Mouse (Mus musculus) T-helper 2 cell (primary cell): ENCODE measurements at regions not wholly inside any gene's neighbourhood (a gene's known extent, or its start where the extent isn't known, plus 50 kb on each side); places are given as distances from the start of the nearest gene placed in this dataset.

Source experiments
- in situ Hi-C: fragments of 300-600 bp; cut with MboI, MseI; formaldehyde crosslinking; loops from one replicate; pipeline ENCODE4 v1.15.1; 2025; ENCODE audit warnings: high pct_unique_total_duplicates

DNA sequence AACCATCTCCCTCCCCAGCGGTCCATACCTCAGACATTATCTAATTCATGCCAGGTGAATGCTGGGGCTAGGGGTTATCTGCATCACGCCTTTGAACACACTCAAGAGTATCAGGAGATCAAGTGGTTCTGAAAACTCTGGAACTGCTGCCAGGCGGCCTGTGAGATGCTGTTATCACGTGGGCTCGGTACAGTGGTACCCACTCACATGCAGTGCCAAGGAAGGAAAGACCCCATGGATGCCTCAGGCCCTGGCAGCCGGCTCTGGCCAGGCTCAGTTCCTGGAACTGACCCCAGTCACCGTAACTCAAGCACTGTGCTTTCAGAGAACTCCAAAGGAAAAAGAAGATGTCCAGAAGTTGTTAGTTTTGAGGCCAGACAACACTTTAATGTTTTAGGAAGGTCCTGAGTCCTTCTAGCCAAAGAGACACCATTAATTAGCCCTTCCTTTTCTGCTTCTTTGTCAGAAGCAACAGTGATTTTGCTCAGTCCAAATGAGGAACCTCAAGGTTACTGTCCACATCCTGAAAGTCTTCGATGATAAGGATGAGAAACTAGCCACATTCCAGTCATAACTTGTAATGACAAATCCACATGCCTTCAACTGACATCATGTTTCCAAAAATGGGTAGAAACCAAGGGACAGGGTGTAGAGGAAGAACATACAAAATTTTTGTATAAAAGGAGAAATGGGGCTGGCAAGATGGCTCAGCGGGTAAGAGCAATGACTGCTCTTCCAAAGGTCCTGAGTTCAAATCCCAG is 126.1 kb downstream of the Zbtb18 start:
- in situ Hi-C loops: loop anchor here (10.0 kb wide), 1 partner anchor 817 kb away; no protein-coding TSS in a partner anchor

GRCm38 (mm10) chr1:177569572-177569971 is 127.4 kb downstream of the Zbtb18 start:
- in situ Hi-C loops: loop anchor here (10.0 kb wide), 1 partner anchor 815 kb away; no protein-coding TSS in a partner anchor

- in situ Hi-C loops: no loop called here
These were observed 131.0 kb downstream of the Zbtb18 start for GRCm38 (mm10) chr1:177573017-177573725.

- in situ Hi-C loops: no loop called here
These were observed 131.6 kb downstream of the Zbtb18 start for GRCm38 (mm10) chr1:177573781-177574180.

GRCm38 (mm10) chr1:177574312-177574711 is 132.2 kb downstream of the Zbtb18 start:
- in situ Hi-C loops: no loop called here

DNA sequence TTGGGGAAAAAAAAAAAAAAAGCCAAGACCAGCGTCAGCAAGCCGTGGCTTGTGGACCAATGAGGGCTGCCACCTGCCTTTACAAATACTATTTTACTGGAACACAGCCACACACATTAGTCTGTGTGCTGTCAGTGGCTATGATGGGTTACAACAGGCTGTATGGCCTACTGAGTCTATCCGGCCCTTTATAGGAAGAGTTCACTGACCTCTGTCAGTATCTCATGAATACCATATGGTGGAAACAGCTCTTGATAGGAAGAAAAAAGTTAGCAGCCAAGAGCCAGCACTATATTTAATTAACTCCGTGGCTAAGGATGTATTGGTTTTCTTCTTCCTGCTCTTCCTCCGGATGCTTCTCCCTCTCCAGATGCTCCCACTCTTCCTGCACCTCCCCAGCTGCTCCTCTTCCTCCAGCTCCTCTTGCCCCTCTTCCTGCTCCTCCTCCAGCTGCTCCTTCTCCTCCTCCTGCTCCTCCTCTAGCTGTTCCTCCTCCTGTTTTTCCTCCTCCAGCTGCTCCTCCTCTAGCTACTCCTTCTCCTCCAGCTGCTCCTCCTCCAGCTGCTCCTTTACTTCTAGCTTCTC is 142.2 kb downstream of the Zbtb18 start:
- in situ Hi-C loops: no loop called here

GRCm38 (mm10) chr1:177585320-177585719 is 143.2 kb downstream of the Zbtb18 start:
- in situ Hi-C loops: no loop called here

DNA sequence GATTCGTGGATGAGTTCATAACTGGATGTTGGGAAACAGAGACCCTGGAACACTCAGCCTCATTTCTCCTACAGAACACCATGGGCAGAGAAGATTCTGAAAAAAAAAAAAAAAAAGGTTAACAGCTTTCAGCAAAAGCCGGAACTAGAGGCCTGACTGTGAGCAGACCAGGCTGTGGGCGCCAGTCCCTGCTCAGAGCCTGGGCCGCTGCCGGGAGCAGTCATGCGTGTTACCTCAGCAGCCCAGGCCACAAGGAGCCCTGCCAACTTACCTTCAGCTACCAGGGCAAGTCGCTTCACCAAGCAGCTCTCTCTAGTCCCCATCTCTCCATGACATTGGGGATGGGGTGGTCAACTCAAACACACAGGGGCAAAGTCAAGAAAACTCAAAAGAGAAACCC is 140.6 kb upstream of the 1700016C15Rik start:
- in situ Hi-C loops: no loop called here

DNA sequence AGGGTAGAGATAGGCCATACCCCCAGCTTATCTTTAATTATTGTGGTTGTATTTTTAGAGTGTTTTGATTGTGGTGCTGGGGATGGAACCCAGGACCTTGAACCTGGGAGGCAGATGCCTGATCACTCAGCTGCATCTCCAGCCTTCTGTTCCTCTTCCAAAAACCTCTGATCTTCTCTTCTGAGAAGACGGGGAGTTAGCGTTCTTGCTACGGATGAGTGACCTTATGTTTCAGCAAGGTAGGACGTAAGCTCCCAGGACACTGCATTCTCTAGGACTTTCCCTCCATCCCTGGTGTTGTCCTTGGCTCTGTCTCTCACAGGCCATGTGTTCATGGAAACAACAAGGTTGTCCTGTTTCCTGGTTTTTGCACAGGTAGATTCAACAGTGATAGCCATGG is 140.0 kb upstream of the 1700016C15Rik start:
- in situ Hi-C loops: no loop called here

GRCm38 (mm10) chr1:177591742-177592141 is 137.9 kb upstream of the 1700016C15Rik start:
- in situ Hi-C loops: no loop called here

- in situ Hi-C loops: no loop called here
These were observed 137.3 kb upstream of the 1700016C15Rik start for GRCm38 (mm10) chr1:177592337-177592736.

- in situ Hi-C loops: no loop called here
These were observed 135.3 kb upstream of the 1700016C15Rik start for GRCm38 (mm10) chr1:177594341-177594740.

DNA sequence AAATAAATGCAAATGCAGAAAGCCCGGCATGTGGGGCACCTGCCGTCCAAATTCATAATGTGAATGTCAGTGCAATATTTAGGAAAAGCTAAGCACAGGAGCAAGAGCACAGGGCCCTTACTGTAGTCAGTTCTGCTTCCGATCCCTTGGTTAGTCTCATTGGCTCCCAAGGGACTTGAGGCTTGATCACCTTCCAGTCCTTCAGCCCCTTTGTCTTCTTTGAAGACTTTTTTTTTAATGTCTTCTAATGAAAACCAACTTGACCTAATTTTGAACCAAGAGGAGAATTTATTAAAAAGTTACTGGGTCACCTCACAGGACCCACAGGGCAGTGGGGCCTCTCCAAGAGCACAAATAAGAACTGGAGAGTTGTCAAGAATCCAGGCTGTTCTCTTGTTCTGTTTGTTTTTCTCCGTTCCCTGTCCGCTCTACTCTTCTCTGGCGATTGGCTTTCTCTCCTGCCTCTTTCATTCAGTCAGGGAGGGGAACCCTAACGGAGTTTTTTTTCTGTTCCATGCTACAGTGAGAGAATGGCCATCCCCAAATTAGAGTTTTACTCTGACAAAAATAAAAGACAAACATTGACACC is 134.2 kb upstream of the 1700016C15Rik start:
- in situ Hi-C loops: no loop called here

DNA sequence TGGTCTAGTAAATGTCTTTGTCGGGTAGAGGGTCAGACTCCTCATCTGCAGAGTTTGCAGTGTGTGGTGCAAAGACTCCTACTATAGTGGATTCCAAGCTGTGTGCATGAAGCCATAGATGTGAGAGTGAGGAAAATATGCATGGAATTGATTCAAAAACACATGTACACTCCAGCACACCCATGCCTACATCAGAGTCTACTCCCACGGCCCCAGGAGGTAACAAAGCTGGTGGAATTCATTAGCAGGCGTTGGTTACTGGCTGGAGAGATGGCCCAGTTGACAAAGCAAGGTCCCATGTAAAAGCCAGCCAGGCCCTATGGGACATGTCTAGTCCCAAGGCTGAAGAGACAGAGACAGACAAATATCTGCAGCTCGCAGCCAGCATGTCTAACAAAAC is 132.6 kb upstream of the 1700016C15Rik start:
- in situ Hi-C loops: no loop called here

DNA sequence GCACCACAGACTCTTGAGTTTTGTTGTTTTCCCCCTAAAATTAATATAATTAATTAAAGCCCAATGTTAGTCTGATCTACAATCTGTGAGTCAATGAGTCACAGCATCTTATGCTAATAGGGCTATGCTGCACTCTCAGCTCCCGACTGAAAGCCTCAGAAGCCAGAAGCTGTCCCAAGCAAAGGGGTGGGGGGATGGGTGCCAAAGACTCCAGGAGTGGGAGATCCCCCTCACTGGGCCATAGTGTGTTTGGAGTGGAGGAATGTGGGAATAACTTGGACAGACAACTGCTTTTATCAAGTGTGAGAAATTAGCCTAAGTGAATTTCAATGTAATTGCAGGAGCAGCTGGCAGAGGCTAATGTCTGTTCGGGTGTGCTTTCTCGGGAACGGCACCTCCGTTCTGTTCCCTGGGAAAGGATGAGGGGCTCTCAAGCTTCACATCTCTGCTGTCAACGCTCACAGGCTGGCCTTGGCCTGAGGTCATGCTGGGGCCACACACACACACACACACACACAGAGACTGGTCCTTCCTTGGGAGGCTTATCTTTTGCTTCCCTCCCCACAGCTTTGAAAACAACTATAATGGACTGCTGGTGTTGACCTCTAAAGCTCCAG is 124.2 kb upstream of the 1700016C15Rik start:
- in situ Hi-C loops: no loop called here

GRCm38 (mm10) chr1:177607565-177607964 is 122.0 kb upstream of the 1700016C15Rik start:
- in situ Hi-C loops: no loop called here

DNA sequence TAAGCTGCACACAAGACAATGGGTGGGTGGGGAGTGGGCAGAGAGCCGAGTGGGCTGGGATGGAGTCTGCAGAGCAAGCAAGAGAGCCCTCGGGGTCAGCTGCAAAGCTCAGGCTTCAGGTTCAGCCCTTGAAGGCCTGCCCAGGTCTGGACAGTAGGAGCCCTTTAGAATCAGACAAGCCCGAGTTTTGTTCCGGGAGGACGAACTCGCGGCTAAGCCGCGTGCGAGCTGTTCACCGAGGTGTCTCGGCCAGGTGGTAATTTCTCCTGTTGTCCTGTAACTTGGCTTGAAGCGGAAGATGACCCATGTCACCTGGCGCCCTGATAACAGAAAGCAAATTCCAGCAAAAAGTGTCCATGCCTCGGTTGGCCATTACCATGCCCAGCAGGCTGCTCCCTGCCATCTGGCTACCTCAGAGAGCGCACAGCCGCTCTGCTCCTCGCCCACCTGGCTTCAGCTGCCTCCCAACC is 121.0 kb upstream of the 1700016C15Rik start:
- in situ Hi-C loops: no loop called here

DNA sequence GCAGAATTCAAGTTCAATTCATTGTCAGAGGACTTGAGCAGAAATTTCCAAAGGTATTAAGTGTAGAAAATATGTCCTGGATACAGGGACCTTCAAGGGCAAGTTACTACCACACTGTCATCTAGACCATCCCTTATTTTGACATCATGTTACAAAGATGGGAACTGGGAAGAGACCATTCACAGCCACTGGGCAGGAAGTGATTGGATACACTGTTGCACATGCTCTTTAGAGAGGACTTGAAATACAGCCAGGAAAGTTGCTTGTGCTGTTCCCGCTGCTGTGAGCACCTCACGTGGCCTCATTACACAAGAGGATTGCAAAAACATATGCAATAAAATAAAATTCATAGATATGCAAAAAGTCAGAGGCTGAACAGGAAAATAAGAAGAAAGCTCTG is 120.4 kb upstream of the 1700016C15Rik start:
- in situ Hi-C loops: no loop called here

DNA sequence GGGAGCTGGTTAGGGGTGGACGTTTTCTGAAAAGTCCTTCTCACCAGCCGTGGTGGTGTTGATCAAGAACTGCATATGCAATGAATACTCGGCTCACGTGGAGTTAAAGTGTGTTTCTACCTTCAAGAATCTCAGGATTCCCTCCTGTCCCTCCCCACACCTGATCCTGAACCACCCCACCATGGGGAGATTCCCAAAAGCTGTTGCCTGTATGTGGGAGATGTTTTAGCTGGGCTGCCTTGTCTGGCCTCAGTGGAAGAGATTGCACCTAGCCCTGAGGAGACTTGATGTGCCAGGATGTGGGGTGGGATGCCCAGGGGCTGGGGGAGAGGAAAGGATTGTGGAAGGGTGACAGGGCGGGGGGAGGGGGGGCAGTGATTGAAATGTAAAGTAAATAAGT is 119.9 kb upstream of the 1700016C15Rik start:
- in situ Hi-C loops: no loop called here

GRCm38 (mm10) chr1:177610156-177610555 is 119.5 kb upstream of the 1700016C15Rik start:
- in situ Hi-C loops: no loop called here

DNA sequence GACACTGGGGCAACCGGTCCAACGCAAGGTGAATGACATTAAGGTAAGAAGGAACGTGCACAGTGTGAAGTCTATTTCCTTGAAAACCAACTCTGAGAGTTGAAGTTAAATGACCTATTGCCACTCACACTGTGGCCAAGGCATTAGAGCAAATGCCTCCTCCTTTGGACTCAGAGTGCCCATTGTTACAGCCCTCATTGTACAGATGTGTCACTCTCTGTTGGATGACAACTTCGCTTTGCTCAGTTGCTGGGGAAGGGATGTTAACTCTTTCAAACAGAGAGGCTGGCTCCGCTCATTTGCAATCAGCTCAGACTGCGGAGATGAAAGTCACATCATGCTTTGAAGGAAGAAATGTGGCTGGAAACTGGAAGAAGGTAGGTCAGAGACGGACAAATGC is 117.1 kb upstream of the 1700016C15Rik start:
- in situ Hi-C loops: no loop called here

DNA sequence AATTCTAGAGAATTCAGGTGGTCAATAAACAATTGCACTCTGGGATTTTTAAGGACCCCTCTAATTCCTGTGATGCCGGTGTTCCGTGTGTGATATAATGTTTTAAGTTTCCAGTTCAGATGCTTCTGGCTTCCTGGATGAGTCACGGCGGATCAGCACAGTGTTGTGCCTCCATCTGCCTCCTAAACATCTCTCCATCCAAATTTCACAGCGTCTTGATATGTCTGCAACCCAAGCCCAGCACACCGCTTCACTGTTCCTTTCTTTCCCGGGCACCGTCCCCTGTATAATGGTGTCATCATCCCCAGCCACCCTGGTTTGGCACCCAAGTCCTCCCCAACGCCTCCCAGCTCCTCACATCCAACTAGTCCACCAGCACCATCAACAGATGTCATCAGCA is 114.0 kb upstream of the 1700016C15Rik start:
- in situ Hi-C loops: no loop called here
